Mouse (Mus musculus) gastrocnemius, adult 18-20 months (tissue): ENCODE measurements at regions not wholly inside any gene's neighbourhood (a gene's known extent, or its start where the extent isn't known, plus 50 kb on each side); places are given as distances from the start of the nearest gene placed in this dataset.

Source experiments
- DNase-seq: peaks from one replicate; pipeline ENCODE4 v3.0.0; 2021; ENCODE audit warnings: low spot score

- DNase-seq = no peak
Observed at GRCm38 (mm10) chr3:34593279-34593678, 56.9 kb upstream of the Sox2 start.

GRCm38 (mm10) chr3:34577896-34578530 lies 72.2 kb upstream of the Sox2 start:
- DNase-seq = no peak

DNA sequence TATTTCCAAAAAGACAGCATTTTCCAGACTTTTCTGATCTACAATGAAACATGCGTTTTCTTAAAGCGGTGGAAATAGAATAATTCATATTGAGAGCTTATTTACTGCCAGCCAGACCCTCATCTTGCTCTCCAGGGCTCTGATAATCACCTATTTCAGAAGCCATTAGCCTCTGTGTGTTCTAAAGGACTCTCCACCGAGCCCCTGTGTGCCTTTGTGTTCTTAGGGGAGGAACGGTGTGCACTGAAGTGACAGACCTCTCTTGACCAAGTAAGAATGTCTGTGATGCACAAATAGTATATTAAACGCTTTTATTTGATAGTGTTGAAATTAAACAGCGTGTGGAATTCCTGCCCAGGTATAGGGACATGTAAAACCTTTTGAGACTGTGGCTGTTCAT lies 73.1 kb upstream of the Sox2 start:
- no peak for DNase-seq

- DNase-seq = no peak
Observed at GRCm38 (mm10) chr3:34576159-34576558, 74.0 kb upstream of the Sox2 start.

GRCm38 (mm10) chr3:34574711-34575350 lies 75.4 kb upstream of the Sox2 start:
- DNase-seq = no peak

DNA sequence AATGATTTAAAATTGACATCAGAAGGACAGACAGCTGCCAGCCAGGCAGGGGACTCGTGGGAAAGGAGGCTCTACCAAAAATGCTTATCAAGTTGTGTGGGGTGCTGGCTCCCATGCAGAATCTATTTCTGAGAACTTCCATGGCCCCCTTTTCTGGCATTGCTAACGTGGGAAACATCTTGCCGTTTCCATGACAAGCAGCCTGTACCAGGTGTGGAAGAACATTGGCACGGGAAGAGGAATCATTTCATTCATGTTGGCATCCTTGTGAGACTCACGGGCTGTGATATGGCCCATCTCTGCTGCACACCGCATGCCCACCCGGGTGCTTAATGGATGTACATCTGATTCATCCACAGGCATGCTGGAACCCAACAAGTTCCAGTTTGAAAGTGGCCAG lies 76.9 kb upstream of the Sox2 start:
- no peak for DNase-seq

- DNase-seq = no peak
Observed at GRCm38 (mm10) chr3:34572081-34572480, 78.1 kb upstream of the Sox2 start.

GRCm38 (mm10) chr3:34571630-34572029 lies 78.6 kb upstream of the Sox2 start:
- no peak for DNase-seq

DNA sequence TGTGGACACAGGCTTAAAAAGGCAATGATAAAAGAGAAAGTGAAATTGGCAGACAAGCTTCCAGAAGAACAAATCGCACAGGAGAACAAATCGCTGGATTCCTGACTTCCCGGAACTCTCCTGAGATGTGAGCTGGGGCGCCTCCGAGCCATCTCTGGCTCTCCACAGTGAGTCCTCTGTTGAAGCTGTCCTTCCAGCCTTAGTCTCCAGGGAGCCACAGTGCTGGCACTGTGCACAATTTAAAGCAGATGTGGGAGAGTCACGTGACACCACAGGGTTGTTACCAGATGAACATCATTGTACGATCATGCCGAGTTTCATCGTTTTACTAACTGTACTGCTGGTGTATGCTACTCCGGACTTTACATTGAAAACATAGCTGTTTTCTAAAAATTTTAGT lies 80.2 kb upstream of the Sox2 start:
- DNase-seq = peak; percentile 66

DNA sequence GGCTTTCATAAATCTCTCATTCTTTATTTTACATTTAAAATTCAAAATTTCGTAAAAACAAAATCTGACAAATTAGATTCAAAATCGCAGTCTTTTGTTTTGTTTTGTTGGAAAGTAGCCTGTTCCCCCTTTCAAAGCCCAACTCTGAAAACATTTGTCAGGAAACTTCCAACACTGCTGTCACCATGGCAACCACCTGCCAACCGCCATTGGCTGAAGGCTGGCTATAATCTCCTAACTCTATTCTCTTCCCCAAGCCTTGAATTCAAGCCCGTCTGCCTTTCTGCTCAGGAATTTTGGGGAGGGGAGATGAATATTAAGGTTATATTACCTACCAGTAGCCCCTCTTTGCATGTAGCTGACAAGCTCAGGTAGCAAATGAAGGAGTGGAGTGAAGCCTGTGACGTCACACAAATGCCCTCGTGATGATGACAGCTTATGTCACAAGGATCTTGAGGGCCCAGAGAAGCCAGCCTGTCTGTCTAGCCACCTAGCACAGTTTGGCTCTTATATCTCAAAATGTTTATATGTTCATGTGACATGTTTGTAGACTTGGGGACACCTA lies 82.0 kb upstream of the Sox2 start:
- no peak for DNase-seq

- no peak for DNase-seq
Observed at GRCm38 (mm10) chr3:34565386-34565785, 84.8 kb upstream of the Sox2 start.

- DNase-seq = no peak
Observed at GRCm38 (mm10) chr3:34562893-34563292, 87.3 kb upstream of the Sox2 start.

- no peak for DNase-seq
Observed at GRCm38 (mm10) chr3:34561709-34562108, 88.5 kb upstream of the Sox2 start.

DNA sequence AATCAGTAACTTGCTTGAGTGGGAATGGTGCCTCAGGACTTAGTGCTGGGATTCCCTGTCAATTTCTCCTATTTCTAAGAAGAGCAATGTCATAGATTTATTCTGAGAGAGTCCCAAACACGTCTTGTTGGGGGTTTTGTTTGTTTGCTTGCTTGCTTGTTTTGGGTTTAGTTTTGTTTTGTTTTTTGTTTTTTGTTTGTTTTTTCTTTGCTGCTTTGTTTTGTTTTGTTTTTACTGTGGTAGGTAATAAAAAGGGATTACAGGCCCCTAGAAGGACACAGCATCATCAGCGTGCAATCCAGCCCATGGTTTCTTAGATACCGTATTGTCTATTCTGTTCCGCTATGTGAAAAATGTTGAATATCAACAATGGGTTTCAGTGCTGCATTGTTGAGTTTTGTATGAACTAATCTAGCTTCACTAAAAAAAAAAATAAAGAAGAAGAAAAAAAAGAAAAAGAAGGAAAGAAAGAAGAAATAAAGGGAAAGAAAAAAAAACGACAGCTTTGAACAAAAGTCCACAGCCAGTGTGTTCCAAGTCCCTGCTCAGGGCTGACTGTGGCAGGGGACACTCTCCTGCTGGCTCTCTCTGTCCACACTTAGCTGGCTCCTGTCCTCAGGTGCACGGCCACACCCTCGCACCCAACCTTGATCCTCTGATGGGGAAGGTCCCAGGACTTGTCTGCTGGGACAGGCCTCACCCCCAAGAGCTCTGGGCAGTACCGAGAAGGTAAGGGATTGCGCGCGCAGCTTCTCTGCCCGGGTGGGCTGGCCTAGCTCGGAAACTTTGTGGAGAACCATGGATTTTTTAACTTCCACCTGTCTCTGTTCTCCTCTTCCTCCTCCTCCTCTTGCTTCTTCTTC lies 90.1 kb upstream of the Sox2 start:
- DNase-seq = no peak

DNA sequence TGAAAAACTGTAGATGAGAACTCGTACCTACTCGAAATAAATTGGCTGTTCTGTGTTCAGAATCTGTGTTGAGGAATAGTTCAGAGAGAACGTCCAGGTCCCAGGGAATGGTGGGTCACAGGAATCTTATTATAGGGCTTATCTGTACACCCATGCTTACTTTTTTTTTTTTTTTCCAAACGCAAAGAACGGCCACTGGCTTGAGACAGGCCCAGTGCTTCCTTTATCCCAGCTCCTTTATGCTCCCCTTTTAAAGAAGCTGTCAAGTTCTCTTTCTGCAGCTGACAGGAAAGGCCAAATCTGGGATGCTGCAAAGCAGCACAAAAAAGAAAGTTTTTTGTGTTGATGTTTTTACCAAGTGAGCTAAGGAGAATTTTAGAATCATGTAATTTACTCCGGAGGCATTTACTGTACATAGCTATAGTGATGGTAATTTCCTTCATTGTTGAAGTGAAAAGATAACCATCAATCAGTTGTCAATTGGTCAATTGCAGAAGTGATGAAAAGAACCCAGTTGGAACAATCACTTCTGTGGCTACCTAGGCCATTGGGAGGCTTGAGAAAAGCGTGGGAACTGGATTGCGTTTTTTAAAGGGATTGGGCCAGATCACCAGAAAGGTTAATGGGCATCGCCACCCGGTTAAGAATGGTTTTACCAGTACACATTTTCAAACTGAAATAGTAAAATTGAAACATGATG lies 91.2 kb upstream of the Sox2 start:
- no peak for DNase-seq

- DNase-seq = no peak
Observed at GRCm38 (mm10) chr3:34552542-34553208, 97.5 kb upstream of the Sox2 start.

DNA sequence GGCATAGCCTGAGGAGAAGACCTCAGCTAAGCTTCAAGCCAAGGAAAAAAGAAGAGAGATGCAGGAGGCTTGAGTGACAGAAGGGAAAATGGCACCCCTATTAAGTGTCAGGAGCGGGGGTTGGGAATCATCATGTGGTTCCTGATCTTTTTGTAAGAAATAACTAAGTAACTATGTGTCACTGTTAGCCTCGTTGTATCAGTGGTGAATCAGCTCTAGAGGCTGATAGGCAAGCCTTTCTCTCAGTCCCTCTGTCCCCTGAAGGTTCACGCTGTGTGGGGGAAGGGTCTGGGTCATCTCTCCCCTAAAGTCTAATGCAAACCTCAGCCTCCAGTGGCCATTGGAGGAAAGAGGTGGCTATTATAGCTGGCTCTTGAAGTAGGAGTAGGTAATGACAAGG lies 99.1 kb upstream of the Sox2 start:
- DNase-seq = no peak

- no peak for DNase-seq
Observed at GRCm38 (mm10) chr3:34550189-34550588, 100.0 kb upstream of the Sox2 start.

DNA sequence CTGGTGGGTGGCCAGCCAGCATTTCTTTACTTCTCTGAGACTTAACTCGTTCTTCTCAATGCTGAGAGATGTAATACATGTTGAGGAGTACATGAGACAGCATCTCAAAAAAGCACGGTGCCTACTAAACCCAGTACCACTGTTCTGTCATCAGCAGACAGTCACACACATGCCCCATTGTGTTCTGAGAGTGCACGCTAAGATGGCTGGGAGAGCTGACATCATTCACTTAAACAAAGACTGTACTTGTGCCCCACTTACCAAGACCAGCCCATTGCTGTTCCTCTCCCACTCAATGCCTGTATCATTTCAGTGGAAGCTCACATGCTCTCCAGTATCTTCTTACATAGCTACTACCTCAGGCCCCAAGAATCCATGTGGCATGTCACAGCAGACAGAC lies 117.8 kb upstream of the Sox2 start:
- no peak for DNase-seq

DNA sequence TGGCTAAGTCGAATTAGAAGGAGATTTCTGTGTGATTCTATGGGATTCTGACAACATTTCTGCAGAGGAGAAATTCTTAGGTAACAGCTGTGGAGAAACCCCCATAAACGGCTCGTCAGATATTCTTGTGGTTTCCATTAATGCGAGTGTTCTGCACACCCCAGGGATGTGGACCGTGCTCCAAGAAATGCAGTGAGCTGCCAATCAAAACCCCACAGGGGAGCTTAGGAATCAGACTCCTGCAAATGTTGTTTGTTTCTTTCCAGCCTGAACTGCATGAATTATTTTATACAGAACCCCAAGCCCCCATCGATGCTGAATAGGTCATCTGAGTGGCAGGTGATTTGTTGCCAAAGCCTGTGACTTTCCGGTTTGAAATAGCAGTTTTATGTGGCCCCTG lies 118.4 kb upstream of the Sox2 start:
- no peak for DNase-seq

GRCm38 (mm10) chr3:34527546-34527945 lies 122.7 kb upstream of the Sox2 start:
- DNase-seq = no peak
